Mouse (Mus musculus): Measurements from ENCODE around the gene Oxct1. TPM values are rescaled to one million over a fixed set of nuclear protein-coding genes. Genes with fewer than 3 reads are reported as not detected.

The Oxct1 gene
- polyA plus RNA-seq, 1 experiment from 2014 or later, result 118 TPM

DNA sequence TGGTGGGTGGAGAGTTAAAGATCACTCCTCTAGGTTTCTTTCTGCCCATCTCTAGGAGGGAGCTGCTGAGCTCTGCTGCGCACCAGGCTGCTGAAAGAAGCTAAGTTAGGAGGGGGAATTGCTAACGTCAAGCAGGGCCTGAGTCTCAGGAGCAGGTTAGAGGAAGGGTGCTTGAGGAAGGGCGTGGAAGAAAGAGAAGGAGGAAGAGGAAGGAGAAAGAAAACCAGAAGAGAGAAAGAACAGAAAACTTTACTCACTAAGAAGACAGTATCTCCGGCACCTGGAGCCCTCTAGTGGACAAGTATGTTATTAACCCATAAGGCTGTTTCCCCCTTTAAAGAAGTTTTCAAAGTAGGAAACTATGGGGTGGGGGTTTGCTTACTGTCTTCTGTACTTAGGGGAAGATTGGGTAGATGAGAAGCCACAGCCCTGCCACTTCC lies 16.9 kb downstream of the Oxct1 start:
- Histone ChIP-seq H3K4me3 (no peak overlapping the region), H3K9me3 (replicated peaks) (no peaks in the 10 kb centered on the region), H3K27me3 (ENCODE audit: low read depth, poor library complexity, severe bottlenecking) (no peaks in the 10 kb centered on the region), H3K27ac (replicated peaks) (no peak overlapping the region), H3K36me3 (peaks cover 21% of the 10 kb centered on the region), H3K4me1 (no peaks in the 10 kb centered on the region)
- no peak for DNase-seq (ENCODE audit: low spot score)
- 28% methylated on average over 4 of the region's 4 CpGs for WGBS

DNA sequence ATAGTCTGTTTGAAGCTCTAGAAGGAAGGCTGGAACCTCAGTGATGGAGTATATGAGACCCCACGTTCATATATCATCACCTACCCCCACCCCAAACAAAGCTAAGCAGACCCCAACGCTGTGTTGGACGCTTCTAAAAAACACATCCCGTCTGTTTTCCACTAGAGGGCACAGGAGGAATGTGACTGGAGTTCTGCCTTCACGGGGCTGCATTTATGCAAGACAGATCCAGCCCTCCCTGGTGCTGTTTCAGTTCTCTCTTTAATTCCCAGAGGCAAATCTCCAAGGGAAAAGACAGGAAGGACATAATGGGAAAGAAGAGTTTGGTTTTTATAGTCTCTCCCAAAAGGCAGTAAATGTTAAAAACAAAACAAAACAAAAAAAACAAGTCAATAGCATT lies 30.4 kb downstream of the Oxct1 start:
- H3K4me1 ChIP-seq, result no peaks in the 10 kb centered on the region
- H3K36me3 ChIP-seq, result peaks cover 42% of the 10 kb centered on the region
- 30% methylated on average over 5 of the region's 5 CpGs for WGBS

DNA sequence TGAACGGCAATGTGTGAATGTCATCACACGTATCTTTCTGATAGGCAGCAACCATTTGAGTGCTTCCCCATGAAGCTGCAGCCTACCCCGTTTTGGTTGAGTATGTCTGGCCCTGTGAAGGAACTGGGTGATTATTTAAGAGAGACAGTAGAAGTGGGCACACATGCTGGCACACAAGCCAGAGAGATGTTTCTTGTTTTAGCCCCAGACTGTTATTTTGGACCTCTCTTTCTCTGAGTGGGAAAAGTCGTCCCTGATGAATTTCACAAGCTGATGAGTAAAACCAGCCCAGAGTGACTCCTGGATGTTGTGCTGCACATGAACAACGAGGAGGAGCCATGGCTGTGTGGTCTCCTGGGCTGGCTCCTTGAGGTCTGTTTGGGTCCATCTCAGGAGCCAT lies 37.4 kb downstream of the Oxct1 start:
- no peak for DNase-seq (ENCODE audit: low spot score)

More for the DNA sequence above, 30.4 kb downstream of the Oxct1 start:
- Histone ChIP-seq H3K27ac (replicated peaks) (no peak overlapping the region), H3K4me3 (no peak overlapping the region), H3K9me3 (replicated peaks) (no peaks in the 10 kb centered on the region), H3K27me3 (ENCODE audit: low read depth, poor library complexity, severe bottlenecking) (no peaks in the 10 kb centered on the region)
- DNase-seq (ENCODE audit: low spot score), result no peak

DNA sequence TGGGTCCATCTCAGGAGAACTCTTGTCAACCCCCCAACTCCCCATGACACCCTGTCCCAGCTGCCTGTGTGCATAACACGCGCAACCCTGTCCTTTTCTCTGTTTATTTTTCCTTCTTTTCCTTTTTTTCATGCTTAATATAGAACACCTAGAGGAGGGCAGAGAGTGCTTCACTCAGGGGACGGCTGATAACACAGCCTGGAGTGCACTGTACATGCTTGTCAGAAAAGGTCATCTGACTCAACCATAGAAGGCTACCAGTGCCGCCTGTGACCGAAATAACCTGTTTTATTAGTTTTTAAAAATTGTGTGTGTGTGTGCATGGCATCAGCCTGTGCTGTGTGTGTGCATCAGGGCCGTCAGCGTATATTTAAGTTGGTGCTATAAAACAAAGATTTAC lies 37.8 kb downstream of the Oxct1 start:
- H3K9me3 ChIP-seq (replicated peaks), result no peaks in the 10 kb centered on the region
- H3K4me1 ChIP-seq, result no peaks in the 10 kb centered on the region
- no peak overlapping the region for H3K4me3 ChIP-seq
- DNase-seq (ENCODE audit: low spot score), result no peak
- no peak overlapping the region for H3K27ac ChIP-seq (replicated peaks)
- H3K27me3 ChIP-seq (ENCODE audit: low read depth, poor library complexity, severe bottlenecking), result no peaks in the 10 kb centered on the region
- WGBS, result 88% methylated on average over 7 of the region's 7 CpGs
- H3K36me3 ChIP-seq, result peaks cover 34% of the 10 kb centered on the region

More for the DNA sequence above, 37.4 kb downstream of the Oxct1 start:
- WGBS, result 93% methylated on average over 5 of the region's 5 CpGs
- no peak overlapping the region for H3K4me3 ChIP-seq
- H3K9me3 ChIP-seq (replicated peaks), result no peaks in the 10 kb centered on the region
- H3K27ac ChIP-seq (replicated peaks), result no peak overlapping the region
- H3K4me1 ChIP-seq, result no peaks in the 10 kb centered on the region
- no peaks in the 10 kb centered on the region for H3K27me3 ChIP-seq (ENCODE audit: low read depth, poor library complexity, severe bottlenecking)
- peaks cover 34% of the 10 kb centered on the region for H3K36me3 ChIP-seq

DNA sequence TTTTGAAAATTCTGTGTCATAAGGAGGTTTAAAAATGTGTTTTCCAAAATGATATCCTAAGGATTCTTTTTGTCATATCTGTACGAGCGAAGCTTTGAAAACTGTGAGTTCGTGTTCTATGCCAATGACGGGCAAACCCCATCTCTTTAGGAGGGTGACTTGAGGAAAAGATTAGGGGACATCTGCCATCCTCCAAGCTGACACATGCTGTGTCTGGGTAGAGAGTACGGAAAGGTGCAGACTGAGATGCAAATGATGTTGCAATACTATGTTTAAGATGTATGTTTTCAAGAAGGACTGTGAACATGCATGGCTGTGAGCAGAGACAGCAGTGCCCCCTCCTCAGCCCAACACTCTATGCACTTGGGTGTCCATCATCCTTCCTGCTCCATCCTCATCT lies 38.5 kb downstream of the Oxct1 start:
- Histone ChIP-seq H3K4me3 (no peak overlapping the region), H3K9me3 (replicated peaks) (no peaks in the 10 kb centered on the region), H3K4me1 (no peaks in the 10 kb centered on the region), H3K36me3 (peaks cover 30% of the 10 kb centered on the region), H3K27me3 (ENCODE audit: low read depth, poor library complexity, severe bottlenecking) (no peaks in the 10 kb centered on the region), H3K27ac (replicated peaks) (no peak overlapping the region)
- 91% methylated on average over 5 of the region's 5 CpGs for WGBS
- DNase-seq (ENCODE audit: low spot score), result no peak

DNA sequence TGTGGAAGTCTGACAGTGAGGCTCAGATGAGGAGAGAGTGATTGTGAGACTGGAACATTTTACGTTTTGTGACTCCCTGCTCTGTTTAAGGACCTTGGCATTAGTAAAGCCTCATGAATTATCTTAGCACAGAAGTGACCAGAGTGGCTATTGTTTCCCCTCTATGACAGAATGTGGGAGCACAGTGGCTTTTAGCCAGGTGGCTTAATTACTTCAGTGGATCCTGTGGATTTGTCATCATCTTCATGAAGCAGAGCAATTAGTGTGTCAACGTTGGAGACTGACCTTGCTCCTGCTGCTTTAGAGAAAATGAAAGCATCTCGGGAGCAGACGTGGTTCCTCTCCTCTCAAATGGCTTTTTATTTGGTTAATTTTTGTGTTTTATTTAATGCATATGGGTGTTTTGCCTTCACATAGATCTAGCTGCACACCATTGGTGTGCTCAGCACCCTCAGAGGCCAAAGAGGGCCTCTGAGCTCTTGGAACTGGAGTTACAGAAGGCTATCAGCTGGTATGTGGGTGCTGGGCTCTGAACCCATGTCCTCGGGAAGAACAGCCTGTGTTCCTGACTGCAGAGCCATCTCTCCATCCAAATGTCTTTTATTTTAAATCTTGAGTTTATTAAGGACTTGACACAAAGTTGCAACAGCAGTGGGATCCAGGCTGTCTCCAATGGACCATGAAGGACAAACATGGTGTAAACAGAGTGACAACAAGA lies 41.2 kb downstream of the Oxct1 start:
- Histone ChIP-seq H3K9me3 (replicated peaks) (no peaks in the 10 kb centered on the region), H3K27ac (replicated peaks) (no peak overlapping the region), H3K4me3 (no peak overlapping the region), H3K27me3 (ENCODE audit: low read depth, poor library complexity, severe bottlenecking) (no peaks in the 10 kb centered on the region), H3K36me3 (peaks cover 8% of the 10 kb centered on the region; the same call in 1 of the 2 replicates), H3K4me1 (no peaks in the 10 kb centered on the region)
- DNase-seq (ENCODE audit: low spot score), result no peak
- WGBS, result 85% methylated on average over 5 of the region's 5 CpGs

DNA sequence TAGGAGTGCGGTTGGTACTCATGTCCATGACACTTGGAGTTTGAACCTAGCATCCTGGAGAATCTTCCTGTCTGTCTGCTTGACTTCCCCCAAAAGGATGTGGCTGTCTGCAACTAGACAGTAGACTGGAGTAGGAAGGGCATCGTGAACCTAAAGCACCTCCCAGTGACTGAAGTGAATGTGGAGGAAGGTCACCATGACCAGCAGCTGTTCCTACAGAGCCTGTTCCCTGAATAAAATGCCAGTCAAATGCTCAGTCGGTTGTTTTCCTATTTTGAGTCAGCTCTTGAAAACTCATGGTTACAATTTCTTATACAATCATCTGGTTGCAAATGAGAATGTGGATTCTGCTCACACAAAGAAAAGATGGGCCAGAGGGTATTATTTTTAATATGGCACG lies 51.8 kb downstream of the Oxct1 start:
- WGBS, result 91% methylated on average over 4 of the region's 4 CpGs
- H3K27me3 ChIP-seq (ENCODE audit: low read depth, poor library complexity, severe bottlenecking), result no peaks in the 10 kb centered on the region
- no peak for DNase-seq (ENCODE audit: low spot score)
- H3K4me1 ChIP-seq, result no peaks in the 10 kb centered on the region
- H3K27ac ChIP-seq (replicated peaks), result no peak overlapping the region
- H3K36me3 ChIP-seq, result 0 out of 2 replicates have a peak, but pooled peaks cover 5% of the 10 kb centered on the region
- no peak overlapping the region for H3K4me3 ChIP-seq
- H3K9me3 ChIP-seq (replicated peaks), result no peaks in the 10 kb centered on the region

DNA sequence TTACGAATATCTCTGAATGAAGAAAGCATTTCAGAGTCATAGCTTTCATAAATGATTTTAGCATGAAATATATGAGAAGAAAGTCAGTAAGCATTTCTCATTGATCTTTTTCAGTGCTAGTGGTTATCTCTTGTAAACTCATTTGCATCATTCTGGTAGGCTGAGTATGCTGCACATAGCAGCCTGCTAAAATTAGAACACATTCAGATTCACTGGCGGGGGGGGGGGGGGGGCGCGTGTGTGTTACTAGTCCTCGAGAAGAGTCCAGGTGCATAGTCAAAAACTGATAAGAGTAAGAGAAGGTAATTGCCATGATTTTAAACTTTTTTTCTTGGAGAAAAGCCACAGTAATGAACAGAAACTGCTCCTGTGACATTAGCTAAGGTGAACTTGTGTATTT lies 52.6 kb downstream of the Oxct1 start:
- Histone ChIP-seq H3K27me3 (ENCODE audit: low read depth, poor library complexity, severe bottlenecking) (no peaks in the 10 kb centered on the region), H3K4me3 (no peak overlapping the region), H3K9me3 (replicated peaks) (no peaks in the 10 kb centered on the region), H3K36me3 (no peaks in the 10 kb centered on the region), H3K4me1 (no peaks in the 10 kb centered on the region), H3K27ac (replicated peaks) (no peak overlapping the region)
- WGBS, result 85% methylated on average over 5 of the region's 5 CpGs
- no peak for DNase-seq (ENCODE audit: low spot score)

DNA sequence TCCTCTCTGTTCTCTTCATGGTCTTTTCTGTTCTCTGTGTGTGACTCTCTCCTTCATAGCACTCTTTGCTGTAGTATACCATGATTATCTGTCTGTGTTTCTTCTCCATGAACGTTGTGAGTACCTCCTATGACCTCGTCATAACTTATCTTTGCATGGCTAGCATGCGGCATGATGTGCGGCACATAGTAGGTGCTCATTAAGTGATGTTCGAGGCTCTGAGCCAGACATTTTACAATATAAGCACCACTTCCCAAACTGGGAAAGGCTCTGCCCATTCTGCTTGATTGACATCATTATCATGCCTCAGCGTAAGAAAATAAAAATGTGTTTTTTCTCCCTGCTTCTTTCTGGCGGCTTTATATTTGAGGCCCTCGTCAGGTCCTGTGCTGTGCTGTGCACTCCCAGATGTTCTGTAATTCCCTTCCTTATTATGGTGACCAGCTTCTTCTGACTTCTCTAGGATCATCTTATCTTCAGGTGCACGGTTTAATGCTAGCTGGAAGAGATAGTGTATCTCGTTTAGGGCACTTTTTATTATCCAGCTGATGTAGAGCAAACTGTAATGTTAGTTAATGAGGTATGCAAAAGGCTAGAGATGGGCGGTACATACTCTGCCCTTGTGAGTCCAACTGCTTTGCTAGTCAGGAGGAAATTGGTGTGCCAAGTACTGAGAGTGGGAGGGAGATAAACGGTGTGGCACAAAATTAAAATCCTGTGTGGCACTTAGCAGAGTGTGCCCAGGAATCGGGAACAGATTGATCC lies 53.4 kb downstream of the Oxct1 start:
- DNase-seq (ENCODE audit: low spot score), result no peak
- WGBS, result 93% methylated on average over 13 of the region's 13 CpGs
- H3K27me3 ChIP-seq (ENCODE audit: low read depth, poor library complexity, severe bottlenecking), result no peaks in the 10 kb centered on the region
- H3K9me3 ChIP-seq (replicated peaks), result no peaks in the 10 kb centered on the region
- H3K27ac ChIP-seq (replicated peaks), result no peak overlapping the region
- H3K36me3 ChIP-seq, result no peaks in the 10 kb centered on the region
- H3K4me3 ChIP-seq, result no peak overlapping the region
- H3K4me1 ChIP-seq, result no peaks in the 10 kb centered on the region

DNA sequence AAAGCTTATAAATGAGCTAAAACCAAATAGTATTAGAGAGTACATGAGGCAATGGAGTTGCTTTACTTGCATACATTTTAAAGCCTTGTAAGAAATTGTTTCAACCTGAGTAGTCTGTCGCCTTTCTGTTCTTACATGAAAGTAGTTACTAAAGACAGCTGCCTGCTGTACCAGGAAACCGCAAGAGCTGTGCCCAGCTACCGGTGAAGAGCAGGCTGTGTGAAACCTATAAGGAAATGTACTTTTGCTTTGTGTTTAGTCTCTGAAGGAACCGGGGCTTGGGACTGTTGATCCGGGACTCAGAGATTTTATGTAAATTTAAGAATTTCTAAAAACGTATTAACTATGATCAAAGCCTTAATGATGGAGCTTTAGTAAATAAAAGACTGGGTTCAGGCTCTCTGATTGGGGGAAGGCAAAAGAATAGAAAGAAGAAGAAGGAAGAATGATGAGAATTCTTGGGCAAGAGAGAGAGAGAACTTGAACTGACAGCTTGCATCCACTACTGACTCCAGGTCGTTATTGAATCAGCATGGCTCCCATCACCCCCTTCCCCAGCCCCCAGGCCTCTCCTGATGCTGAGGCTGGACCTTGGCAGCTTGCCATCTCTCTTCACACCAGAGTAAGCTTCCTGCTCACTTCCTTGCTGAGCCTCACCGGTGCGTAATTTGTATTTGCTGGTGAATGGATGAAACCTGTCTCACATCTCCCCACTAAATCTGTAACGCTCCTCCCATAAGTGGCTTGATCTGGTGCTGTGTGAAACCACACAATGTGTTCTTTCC lies 59.6 kb downstream of the Oxct1 start:
- no peaks in the 10 kb centered on the region for H3K4me1 ChIP-seq
- no peak for DNase-seq (ENCODE audit: low spot score)
- H3K27ac ChIP-seq (replicated peaks), result no peak overlapping the region
- 89% methylated on average over 10 of the region's 10 CpGs for WGBS
- H3K9me3 ChIP-seq (replicated peaks), result no peaks in the 10 kb centered on the region
- no peaks in the 10 kb centered on the region for H3K27me3 ChIP-seq (ENCODE audit: low read depth, poor library complexity, severe bottlenecking)
- H3K4me3 ChIP-seq, result no peak overlapping the region
- H3K36me3 ChIP-seq, result no peaks in the 10 kb centered on the region

DNA sequence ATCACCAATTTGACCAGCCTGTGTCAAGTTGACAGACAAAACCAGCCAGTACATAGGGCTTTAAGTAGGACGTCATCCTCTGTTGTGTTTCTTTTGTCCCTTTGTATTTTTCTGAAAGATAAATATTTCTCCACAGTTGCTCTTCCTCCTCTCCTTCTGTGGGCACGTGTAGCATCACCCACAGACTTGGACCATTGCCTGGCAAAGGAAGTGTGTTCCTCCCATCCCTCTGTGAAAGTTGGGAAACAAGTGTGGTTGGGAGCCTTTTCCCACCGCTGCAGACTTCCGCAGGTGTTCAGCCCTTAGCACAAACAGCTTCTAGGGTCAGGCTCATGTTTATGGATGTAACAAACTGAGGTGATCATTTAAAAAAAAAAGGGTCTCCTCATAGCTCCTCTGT lies 61.3 kb downstream of the Oxct1 start:
- DNase-seq (ENCODE audit: low spot score), result no peak
- Histone ChIP-seq H3K27me3 (ENCODE audit: low read depth, poor library complexity, severe bottlenecking) (no peaks in the 10 kb centered on the region), H3K9me3 (replicated peaks) (no peaks in the 10 kb centered on the region), H3K4me1 (no peaks in the 10 kb centered on the region), H3K36me3 (peaks cover 13% of the 10 kb centered on the region), H3K27ac (replicated peaks) (no peak overlapping the region), H3K4me3 (no peak overlapping the region)
- 81% methylated on average over 4 of the region's 4 CpGs for WGBS

DNA sequence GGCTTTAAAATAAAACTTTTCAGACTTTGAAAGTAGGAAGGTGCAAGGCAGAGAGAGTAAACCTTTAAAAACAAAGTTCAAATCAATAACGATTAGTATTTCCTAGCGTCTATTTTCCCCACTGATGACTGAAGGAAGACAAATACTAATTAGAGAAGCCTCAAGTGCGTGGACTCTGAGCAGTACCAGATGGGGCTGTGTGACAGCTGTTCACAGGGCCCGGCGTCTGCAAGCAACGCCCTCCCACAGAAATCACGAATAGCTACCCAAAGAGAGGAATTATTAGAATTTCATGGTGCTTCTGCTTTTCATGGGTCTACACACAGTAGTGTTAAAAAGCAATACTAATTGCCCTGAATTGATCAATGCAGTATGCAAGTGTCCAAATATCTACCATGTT lies 61.7 kb downstream of the Oxct1 start:
- H3K27ac ChIP-seq (replicated peaks), result no peak overlapping the region
- H3K9me3 ChIP-seq (replicated peaks), result no peaks in the 10 kb centered on the region
- WGBS, result 78% methylated on average over 7 of the region's 7 CpGs
- no peak for DNase-seq (ENCODE audit: low spot score)
- H3K4me3 ChIP-seq, result no peak overlapping the region
- H3K4me1 ChIP-seq, result no peaks in the 10 kb centered on the region
- peaks cover 14% of the 10 kb centered on the region for H3K36me3 ChIP-seq
- H3K27me3 ChIP-seq (ENCODE audit: low read depth, poor library complexity, severe bottlenecking), result no peaks in the 10 kb centered on the region

DNA sequence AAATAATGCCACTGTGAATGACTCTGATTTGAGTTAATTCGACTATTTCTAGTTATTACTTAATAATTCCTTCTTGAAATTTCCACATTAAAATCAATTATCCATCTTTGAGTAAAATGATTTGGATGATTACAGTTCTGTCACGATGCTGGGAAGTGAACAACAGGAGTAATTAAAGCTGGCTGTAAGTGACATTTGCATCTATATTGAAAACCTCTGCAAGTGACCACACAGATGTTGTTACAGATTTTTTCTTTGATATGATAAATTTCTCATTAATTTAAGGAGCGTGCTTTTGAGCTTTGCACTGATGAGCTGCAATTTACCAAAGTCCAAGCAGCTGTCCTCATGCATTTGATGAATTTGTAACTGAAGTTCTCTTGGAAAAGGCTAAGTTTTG lies 64.4 kb downstream of the Oxct1 start:
- H3K36me3 ChIP-seq, result peaks cover 16% of the 10 kb centered on the region
- no peak overlapping the region for H3K27ac ChIP-seq (replicated peaks)
- H3K27me3 ChIP-seq (ENCODE audit: low read depth, poor library complexity, severe bottlenecking), result no peaks in the 10 kb centered on the region
- no peaks in the 10 kb centered on the region for H3K9me3 ChIP-seq (replicated peaks)
- no peak overlapping the region for H3K4me3 ChIP-seq
- DNase-seq (ENCODE audit: low spot score), result no peak
- no peaks in the 10 kb centered on the region for H3K4me1 ChIP-seq
- 85% methylated on average over 3 of the region's 3 CpGs for WGBS
